Mouse (Mus musculus) olfactory bulb, adult 2 months (tissue): ENCODE measurements around the gene Prn.

Experiments
- CTCF ChIP-seq: fragments of 200-500 bp; IDR thresholded peaks from 2 replicates; pipeline ENCODE4 v1.5.1; 2012; ENCODE audit warnings: low read depth, mild to moderate bottlenecking, low read length, moderate library complexity; ENCODE audit not compliant: insufficient read depth
- POLR2A ChIP-seq: fragments of 200-500 bp; IDR thresholded peaks from 2 replicates; pipeline ENCODE4 v1.6.1; 2012; ENCODE audit warnings: mild to moderate bottlenecking, low read depth, low read length, moderate library complexity; ENCODE audit not compliant: insufficient read depth

- TF ChIP-seq CTCF (no peak), POLR2A (no peak)
These were observed 94.2 kb downstream of the Prn start for GRCm38 (mm10) chr2:132003916-132004315.
